Mouse (Mus musculus) heart, adult 11 months (tissue): ENCODE data around the gene Fbxl2.
A peak's percentile ranks its signal among the peaks of the same experiment; 100 is the strongest.

Source experiments
- DNase-seq: peaks from one replicate; pipeline ENCODE4 v3.0.0; 2022

The Fbxl2 gene

GRCm38 (mm10) chr9:113969399-113969798 is 76.6 kb downstream of the Fbxl2 start:
- no peak for DNase-seq

GRCm38 (mm10) chr9:113968967-113969366 is 77.0 kb downstream of the Fbxl2 start:
- no peak for DNase-seq

DNA sequence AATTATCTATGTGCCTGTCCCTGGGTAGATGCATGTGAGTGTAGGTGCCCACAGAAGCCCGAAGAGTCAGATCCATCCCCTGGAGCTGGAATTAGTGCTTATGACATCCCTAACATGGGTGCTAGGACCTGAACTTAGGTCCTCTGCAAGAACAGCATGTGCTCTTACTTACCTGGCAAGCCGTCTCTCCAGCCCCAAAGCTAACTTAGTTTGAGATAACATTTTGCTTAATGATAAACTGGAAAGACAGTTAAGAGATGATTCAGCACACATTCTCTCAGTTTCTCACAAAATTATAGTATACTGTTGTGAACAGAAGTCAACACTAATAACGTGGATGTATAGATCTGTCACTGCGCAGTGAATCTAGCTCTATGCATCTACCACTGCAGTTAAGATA is 79.2 kb downstream of the Fbxl2 start:
- peak; percentile 65 for DNase-seq

DNA sequence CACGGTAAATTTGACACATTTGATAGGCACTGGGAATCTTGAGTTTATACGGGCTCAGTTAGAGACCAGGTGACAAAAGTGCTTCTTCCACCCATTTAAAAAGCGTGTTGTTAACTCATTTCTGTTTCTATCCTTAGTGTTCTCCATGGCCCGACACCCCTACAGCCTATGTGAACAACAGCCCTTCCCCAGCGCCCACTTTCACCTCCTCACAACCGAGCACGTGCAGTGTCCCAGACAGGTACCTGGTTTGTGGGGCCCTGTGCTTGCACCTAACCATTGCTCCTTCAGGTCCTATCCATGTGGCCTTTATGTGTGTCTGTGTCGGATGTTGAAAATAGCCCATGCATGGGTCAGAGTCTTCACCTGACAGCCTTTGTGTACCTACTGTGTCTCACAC is 81.6 kb downstream of the Fbxl2 start:
- DNase-seq, result peak; percentile 80

DNA sequence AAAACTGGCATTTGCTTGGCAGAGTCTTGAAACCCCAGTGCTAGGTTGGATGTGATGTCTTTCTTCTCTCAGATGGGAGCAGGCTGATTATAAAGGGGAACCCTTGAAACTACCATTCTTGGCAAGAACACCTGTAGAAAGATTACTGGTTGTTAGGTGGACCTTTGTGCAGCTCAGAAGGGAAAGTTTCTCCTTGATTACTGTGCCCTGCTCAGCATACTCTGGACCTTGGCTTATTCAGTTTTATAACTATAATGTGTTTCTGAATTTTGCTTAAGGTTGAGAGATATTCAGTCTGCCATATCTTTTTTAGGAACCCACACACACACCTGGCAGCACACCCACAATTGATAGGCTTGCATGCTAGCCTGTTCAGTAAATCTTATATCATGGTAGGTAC is 82.3 kb downstream of the Fbxl2 start:
- DNase-seq, result no peak

DNA sequence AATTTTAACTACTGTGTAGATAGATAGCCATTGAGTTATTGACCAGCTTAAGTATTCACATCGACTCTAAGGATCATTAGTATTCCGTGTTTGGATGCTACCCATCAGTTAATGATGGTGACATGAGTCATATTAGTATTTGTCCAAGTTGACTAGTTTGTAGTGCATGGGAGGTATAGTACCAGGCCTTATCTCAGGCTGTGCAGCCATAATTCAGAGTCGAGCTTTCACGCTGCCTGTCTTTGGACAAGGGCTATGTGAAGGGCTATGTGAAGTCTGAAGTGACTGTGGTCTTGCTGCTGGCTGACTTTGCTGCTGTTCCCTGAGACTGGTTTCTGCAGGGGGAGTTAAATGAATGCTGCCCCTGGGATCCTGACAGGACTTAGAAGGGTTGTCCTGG is 88.2 kb downstream of the Fbxl2 start:
- no peak for DNase-seq

DNA sequence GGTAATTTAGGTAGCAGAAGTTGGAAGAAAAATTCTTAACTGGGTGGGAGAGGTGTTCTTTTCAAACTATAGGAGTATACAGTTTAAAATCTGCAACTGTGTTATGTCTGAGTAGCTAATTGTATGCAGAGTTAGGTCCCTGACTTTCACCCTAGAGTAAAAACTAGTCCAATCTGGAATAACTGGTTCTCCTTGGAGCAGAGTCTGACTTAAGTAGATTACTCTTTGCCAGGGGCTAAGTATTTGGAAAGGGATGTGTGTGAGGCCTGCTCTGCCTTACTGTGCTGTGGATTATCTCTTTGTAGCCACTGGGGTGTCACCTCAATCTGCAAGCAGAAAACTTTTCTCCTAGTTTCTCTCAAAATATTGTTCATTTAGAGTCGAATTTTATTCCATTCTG is 98.8 kb downstream of the Fbxl2 start:
- DNase-seq, result no peak

GRCm38 (mm10) chr9:113943372-113943771 is 102.6 kb downstream of the Fbxl2 start:
- no peak for DNase-seq

- peak; percentile 81 for DNase-seq
Measured at GRCm38 (mm10) chr9:113941103-113941805, 104.7 kb downstream of the Fbxl2 start.

DNA sequence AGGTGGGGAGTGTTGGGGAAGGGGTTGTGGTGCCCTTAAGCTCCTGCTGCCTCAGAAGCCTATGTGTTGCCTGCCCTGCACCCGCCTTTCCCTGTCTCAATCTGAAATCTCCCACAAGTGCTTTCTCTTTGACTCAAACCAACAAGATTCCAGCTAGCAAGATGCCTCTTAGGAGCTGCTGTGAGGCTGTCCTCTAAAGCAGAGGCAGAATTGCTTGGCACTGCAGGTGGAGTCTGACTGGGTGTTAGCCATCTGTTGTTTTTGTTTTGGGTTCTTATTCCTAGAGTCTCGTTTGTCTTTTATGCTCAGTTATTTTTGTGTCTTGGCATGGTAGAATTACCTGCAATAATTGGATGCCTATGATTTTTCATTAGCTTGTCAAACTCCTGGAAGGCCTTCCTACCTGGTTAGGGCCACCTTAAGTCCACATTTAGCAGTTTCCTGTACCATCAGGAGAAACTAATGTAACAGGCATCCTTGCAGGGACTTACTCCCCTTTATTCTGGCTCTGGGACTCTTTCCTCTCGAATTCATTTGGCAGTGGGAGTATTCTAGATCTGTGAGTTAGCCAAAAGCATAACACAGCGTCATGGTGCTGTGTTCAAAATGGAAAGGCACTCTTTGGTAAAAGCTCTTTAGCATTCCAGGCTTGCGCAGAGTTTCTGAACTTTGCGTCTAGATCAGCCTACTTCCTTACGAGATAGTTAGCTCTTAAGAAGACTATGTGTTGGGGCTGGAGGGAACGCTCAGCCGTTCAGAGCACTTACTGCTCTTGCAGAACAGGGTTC is 106.7 kb downstream of the Fbxl2 start:
- DNase-seq, result no peak

DNA sequence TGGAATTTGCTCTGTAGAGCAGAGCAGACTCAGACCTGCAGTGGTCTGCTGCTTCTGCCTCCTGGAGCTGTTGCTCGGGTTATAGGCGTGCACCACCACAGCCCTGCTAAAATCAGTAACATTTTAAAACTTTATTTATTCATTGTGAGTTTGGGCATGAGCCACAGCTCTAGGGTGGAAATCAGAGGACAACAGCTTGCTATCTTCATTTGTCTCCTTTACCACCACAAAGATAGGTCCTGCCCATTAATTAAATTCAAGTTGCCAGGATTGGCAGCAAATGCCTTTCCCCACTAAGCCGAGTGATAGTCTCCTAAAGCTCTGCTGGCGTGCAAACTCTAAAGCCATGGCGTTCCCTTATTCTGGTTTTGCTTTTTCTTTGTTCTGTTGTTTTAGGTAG is 110.4 kb downstream of the Fbxl2 start:
- DNase-seq, result peak; percentile 70

- peak; percentile 87 for DNase-seq
Measured at GRCm38 (mm10) chr9:113932501-113932900, 113.5 kb downstream of the Fbxl2 start.

DNA sequence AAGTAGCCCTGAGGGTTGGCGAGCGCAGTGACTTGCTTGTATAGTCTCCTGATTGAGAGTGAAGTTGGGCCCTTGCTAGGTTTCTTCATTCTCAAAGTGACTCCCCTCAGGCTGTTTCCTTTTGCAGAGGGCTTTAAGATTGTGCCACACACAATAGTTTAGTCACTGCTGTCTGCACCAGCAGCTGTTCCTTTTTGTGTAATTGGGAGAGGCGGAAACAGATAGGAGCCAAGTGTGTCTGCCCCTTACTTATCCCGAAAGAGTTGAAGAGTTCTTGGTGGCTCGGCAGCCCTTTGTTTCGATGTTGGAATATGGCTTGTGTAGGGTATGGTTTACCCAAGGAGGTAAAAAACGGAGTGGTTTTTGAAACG is 113.9 kb downstream of the Fbxl2 start:
- DNase-seq, result peak; percentile 88

DNA sequence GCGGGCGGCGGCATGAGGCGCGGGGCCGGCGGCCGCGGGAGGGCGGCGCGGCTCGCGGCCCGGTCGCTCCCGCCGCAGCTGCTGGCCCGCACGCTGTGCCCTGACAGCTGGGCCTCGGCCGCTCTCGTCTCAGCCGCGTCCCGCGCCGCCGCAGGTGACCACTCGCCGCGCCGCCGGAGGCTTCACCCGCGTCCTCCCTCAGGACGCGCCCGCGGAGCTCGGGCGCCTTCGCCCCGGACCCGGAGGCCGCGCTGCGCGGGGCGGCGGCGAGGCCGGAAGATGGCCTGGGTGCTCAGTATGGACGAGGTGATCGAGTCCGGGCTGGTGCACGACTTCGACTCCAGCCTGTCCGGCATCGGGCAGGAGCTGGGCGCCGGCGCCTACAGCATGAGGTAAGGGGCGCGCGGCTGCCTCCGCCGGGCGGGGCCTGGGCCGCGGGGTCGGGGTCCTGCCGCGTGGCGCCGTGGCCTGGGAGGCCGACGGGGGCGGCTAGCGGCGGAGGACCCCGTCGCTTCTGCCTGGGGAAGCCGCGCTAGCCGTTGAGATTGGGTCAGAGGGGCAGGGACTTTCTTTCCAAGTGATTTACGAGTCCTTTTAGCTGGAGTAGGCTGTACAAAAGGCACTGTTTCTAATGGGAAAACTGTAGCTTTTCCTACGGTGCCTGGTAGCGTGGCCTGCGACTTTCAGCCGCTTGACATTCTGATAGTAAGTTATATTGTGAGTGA is 114.5 kb downstream of the Fbxl2 start:
- DNase-seq, result peak; percentile 94

DNA sequence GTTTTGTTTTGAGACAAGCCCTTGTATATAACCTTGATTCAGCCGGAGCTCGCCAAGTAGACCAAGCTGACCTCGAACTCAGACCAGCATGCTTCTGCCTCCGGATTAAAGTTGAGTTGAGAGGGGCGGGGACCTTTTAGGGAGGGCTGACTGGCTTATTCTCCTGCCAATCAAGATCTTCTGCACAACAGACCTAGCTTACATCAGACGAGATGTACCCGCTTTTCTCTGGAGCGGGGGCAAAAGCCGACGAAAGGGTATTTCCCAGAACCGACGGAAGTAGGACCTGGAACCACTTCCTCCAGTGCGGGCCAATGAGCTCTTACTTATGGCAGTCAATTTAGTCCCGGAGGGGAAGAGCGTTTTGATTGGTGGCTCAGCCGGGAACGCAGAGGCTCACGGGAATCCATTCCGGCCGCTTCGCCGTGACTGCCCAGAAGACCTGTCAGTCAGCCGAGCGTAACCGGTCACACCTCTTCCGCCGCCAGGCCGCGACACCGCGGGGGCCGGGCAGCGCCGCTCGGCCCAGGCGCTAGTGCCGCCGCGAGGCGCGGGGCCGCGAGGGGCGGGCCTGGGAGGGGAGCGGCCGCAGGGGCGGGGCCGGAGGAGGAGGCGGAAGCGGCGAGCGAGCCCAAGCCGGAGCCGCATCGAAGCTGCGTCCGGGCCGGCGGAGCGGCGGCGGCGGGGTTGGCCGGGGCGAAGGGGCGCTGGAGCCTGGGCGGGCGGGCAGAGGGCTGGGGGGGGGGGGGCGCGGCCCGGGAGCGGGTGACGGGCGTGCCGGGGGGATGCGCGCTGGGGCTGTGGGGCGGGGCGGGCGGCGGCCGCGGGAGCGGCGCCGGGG is 115.2 kb downstream of the Fbxl2 start, which contains the start of gene Ubp1:
Gene Ubp1 (plus strand): TSS at position 401 of the 841 bp plus-strand sequence.
- DNase-seq, result peak; percentile 100

GRCm38 (mm10) chr9:113929676-113930075 is 116.3 kb downstream of the Fbxl2 start:
- DNase-seq, result peak; percentile 83

DNA sequence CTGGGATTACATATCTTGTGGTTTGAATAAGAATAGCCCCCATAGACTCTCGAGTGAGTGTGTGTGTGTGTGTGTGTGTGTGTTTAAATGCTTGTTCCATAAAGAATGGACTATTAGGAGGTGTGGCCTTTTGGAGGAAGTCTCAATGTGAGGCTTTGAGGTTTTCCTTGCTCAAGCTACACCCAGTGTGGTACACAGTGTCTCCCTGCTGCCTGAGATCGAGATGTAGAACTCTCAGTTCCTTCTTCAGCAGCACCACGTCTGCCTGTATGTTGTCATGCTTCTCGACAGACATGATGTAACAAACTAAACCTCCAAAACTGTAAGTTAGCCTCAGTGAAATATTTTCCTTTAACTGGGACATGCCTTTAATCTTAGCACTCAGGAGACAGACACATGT is 117.4 kb downstream of the Fbxl2 start:
- peak; percentile 94 for DNase-seq

DNA sequence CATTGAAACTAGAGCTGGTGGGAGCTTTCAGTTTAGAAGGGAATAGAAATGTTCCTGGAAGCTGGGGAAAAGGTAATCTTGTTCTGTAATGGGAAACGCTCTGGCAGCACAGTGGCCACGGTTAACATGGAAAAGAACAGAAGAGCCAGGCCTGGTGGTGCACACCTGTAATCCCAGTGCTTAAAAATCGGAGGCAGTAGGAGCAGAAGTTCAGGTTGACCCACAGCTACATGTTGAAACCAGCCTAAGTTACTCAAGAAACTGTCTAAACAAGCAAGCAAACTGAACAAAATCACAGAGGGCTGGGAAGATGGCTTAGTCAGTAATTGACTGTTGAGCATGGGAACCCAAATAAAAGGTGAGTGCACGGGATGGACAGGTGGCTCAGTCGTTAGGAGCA is 121.1 kb downstream of the Fbxl2 start:
- DNase-seq, result no peak

- peak; percentile 34 for DNase-seq
Measured at GRCm38 (mm10) chr9:113922677-113923076, 123.3 kb downstream of the Fbxl2 start.

DNA sequence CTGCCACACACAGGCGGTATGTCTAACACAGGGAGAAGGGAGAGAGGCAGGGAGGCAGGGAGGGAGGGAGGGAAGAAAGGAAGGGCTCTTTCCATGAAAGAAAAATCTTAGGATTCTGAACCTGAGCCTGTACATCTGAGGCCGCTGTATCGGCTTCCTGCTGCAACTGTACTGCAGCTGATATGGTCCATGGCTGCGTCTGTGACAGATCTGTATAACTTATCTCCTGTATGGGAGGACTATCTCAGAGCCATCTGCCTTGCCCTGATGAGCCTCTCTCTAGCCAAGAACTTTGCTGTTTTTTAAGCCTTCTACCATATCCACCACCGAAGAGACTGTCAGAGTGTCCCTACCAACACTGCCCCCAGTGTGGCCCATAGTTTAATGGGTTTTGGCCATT is 130.2 kb downstream of the Fbxl2 start:
- no peak for DNase-seq
